Mouse (Mus musculus) CH12.LX (cell line): ENCODE results near the gene Slc1a7. TPM values are rescaled to one million over a fixed set of nuclear protein-coding genes. Genes with fewer than 3 reads are reported as not detected.

Experiments used
- DNase-seq: peaks from one replicate; pipeline ENCODE4 v3.0.0-alpha.2; 2013; ENCODE audit errors: extremely low read depth
- H3K27ac ChIP-seq: 2 replicates; pipeline ENCODE4 v1.5.1; 2012; ENCODE audit warnings: low read depth, mild to moderate bottlenecking, control low read depth, moderate library complexity; ENCODE audit not compliant: insufficient read depth
- H3K27me3 ChIP-seq: replicated peaks from 2 replicates; pipeline ENCODE3; 2012; ENCODE audit warnings: inconsistent platforms
- H3K36me3 ChIP-seq, 2 experiments: replicated peaks in 1 of 2; 2 replicates each; pipeline versions ENCODE3 to v1.6.1; 2012; ENCODE audit warnings: inconsistent platforms in 1 of 2, low read length in 1 of 2, mild to moderate bottlenecking in 1 of 2, mixed read lengths in 1 of 2, moderate library complexity in 1 of 2; ENCODE audit not compliant: control insufficient read depth in 1 of 2, insufficient read depth in 1 of 2
- H3K4me1 ChIP-seq, 2 experiments: 2 replicates each; pipeline ENCODE4 v1.6.1; 2012; ENCODE audit warnings: inconsistent platforms in 1 of 2, moderate library complexity in 1 of 2; ENCODE audit not compliant: insufficient read depth in 2 of 2, control insufficient read depth in 1 of 2
- H3K4me2 ChIP-seq: 2 replicates; pipeline ENCODE4 v1.6.1; 2012; ENCODE audit warnings: low read depth, mild to moderate bottlenecking, control low read depth; ENCODE audit not compliant: poor library complexity, insufficient read depth, severe bottlenecking
- H3K4me3 ChIP-seq, 3 experiments: fragments of 150-350 bp in 1 of 3; sonication (generic) in 1 of 3; replicated peaks in 1 of 3; 2 replicates each; pipeline versions ENCODE3 to v1.5.1; 2011 to 2012; ENCODE audit warnings: low read depth in 2 of 3, low read length in 2 of 3, mild to moderate bottlenecking in 2 of 3, moderate library complexity in 2 of 3, control low read depth in 1 of 3, improper control_type of control experiment in 1 of 3, inconsistent platforms in 1 of 3, mixed read lengths in 1 of 3; ENCODE audit not compliant: poor library complexity in 1 of 3
- H3K79me2 ChIP-seq: replicated peaks from 2 replicates; pipeline ENCODE4 v1.6.1; 2012; ENCODE audit warnings: mild to moderate bottlenecking, moderate library complexity; ENCODE audit not compliant: control insufficient read depth, poor library complexity, insufficient read depth, severe bottlenecking; ENCODE audit errors: extremely low read depth
- H3K9ac ChIP-seq: 2 replicates; pipeline ENCODE4 v1.6.1; 2012; ENCODE audit warnings: low read depth, mild to moderate bottlenecking, control low read depth, moderate library complexity; ENCODE audit not compliant: insufficient read depth
- H3K9me3 ChIP-seq: replicated peaks from 2 replicates; pipeline ENCODE3; 2012; ENCODE audit warnings: low read length, inconsistent platforms, mixed read lengths
- BHLHE40 ChIP-seq: IDR thresholded peaks from 2 replicates; pipeline ENCODE4 v1.6.1; 2011; ENCODE audit warnings: mild to moderate bottlenecking, low read depth, low read length, improper control_type of control experiment
- CHD2 ChIP-seq: IDR thresholded peaks from 2 replicates; pipeline ENCODE4 v1.6.1; 2011; ENCODE audit warnings: low read length, improper control_type of control experiment
- CTCF ChIP-seq, 2 experiments: IDR thresholded peaks in 1 of 2; conservative IDR thresholded peaks in 1 of 2; 2 replicates each; pipeline ENCODE4 v1.5.1; 2011 to 2012; ENCODE audit warnings: low read depth in 2 of 2, low read length in 2 of 2, improper control_type of control experiment in 1 of 2, inconsistent platforms in 1 of 2, mild to moderate bottlenecking in 1 of 2, moderate library complexity in 1 of 2
- E2F4 ChIP-seq: IDR thresholded peaks from 2 replicates; pipeline ENCODE4 v1.6.1; 2011; ENCODE audit warnings: low read depth, low read length, improper control_type of control experiment; ENCODE audit not compliant: insufficient replicate concordance
- ELF1 ChIP-seq: IDR thresholded peaks from 2 replicates; pipeline ENCODE4 v1.6.1; 2014; ENCODE audit warnings: low read depth, mild to moderate bottlenecking, inconsistent platforms, low read length, improper control_type of control experiment
- EP300 ChIP-seq: IDR thresholded peaks from 2 replicates; pipeline ENCODE4 v1.6.1; 2011; ENCODE audit warnings: low read length, improper control_type of control experiment
- JUND ChIP-seq: conservative IDR thresholded peaks from 2 replicates; pipeline ENCODE4 v1.6.1; 2011; ENCODE audit warnings: low read depth, low read length, improper control_type of control experiment
- KAT2A ChIP-seq: IDR thresholded peaks from 2 replicates; pipeline ENCODE4 v1.6.1; 2012; ENCODE audit warnings: low read length, improper control_type of control experiment, inconsistent platforms; ENCODE audit not compliant: insufficient replicate concordance
- MAFK ChIP-seq: IDR thresholded peaks from 2 replicates; pipeline ENCODE4 v1.6.1; 2011; ENCODE audit warnings: low read length, improper control_type of control experiment; ENCODE audit not compliant: insufficient replicate concordance
- MAZ ChIP-seq: IDR thresholded peaks from 2 replicates; pipeline ENCODE4 v1.6.1; 2012; ENCODE audit warnings: low read depth, mild to moderate bottlenecking, inconsistent platforms, low read length, improper control_type of control experiment, moderate library complexity
- MEF2A ChIP-seq: IDR thresholded peaks from 2 replicates; pipeline ENCODE4 v1.6.1; 2014; ENCODE audit warnings: low read depth, mild to moderate bottlenecking, inconsistent platforms, low read length, improper control_type of control experiment, borderline replicate concordance
- MXI1 ChIP-seq: IDR thresholded peaks from 2 replicates; pipeline ENCODE4 v1.6.1; 2011; ENCODE audit warnings: mild to moderate bottlenecking, low read depth, low read length, improper control_type of control experiment
- MYC ChIP-seq: IDR thresholded peaks from 2 replicates; pipeline ENCODE4 v1.6.1; 2011; ENCODE audit warnings: low read depth, mild to moderate bottlenecking, improper control_type of control experiment, low read length
- NELFE ChIP-seq: IDR thresholded peaks from 2 replicates; pipeline ENCODE4 v1.6.1; 2011; ENCODE audit warnings: low read depth, low read length, improper control_type of control experiment
- NRF1 ChIP-seq: IDR thresholded peaks from 2 replicates; pipeline ENCODE4 v1.6.1; 2014; ENCODE audit warnings: low read depth, mild to moderate bottlenecking, inconsistent platforms, low read length, improper control_type of control experiment, moderate library complexity
- PAX5 ChIP-seq: IDR thresholded peaks from 2 replicates; pipeline ENCODE4 v1.6.1; 2012; ENCODE audit warnings: low read length, inconsistent platforms, mixed read lengths
- POLR2A ChIP-seq: IDR thresholded peaks from 2 replicates; pipeline ENCODE4 v1.6.1; 2011; ENCODE audit warnings: low read depth, mild to moderate bottlenecking, improper control_type of control experiment, low read length
- RAD21 ChIP-seq: IDR thresholded peaks from 2 replicates; pipeline ENCODE4 v1.6.1; 2011; ENCODE audit warnings: low read depth, mild to moderate bottlenecking, low read length, improper control_type of control experiment, moderate library complexity
- RCOR1 ChIP-seq: conservative IDR thresholded peaks from 2 replicates; pipeline ENCODE4 v1.6.1; 2012; ENCODE audit warnings: low read depth, mild to moderate bottlenecking, inconsistent platforms, low read length, improper control_type of control experiment
- SIN3A ChIP-seq: IDR thresholded peaks from 2 replicates; pipeline ENCODE4 v1.6.1; 2012; ENCODE audit warnings: low read length, improper control_type of control experiment, inconsistent platforms
- SMC3 ChIP-seq: IDR thresholded peaks from 2 replicates; pipeline ENCODE4 v1.6.1; 2011; ENCODE audit warnings: low read depth, low read length, improper control_type of control experiment
- TBP ChIP-seq: conservative IDR thresholded peaks from 2 replicates; pipeline ENCODE4 v1.6.1; 2011; ENCODE audit warnings: low read depth, low read length, improper control_type of control experiment
- TCF12 ChIP-seq: IDR thresholded peaks from 2 replicates; pipeline ENCODE4 v1.6.1; 2014; ENCODE audit warnings: low read depth, mild to moderate bottlenecking, inconsistent platforms, low read length, improper control_type of control experiment
- USF1 ChIP-seq: IDR thresholded peaks from 2 replicates; pipeline ENCODE4 v1.6.1; 2014; ENCODE audit warnings: low read depth, mild to moderate bottlenecking, inconsistent platforms, low read length, improper control_type of control experiment
- USF2 ChIP-seq: conservative IDR thresholded peaks from 2 replicates; pipeline ENCODE4 v1.6.1; 2011; ENCODE audit warnings: low read depth, low read length, improper control_type of control experiment
- ZC3H11A ChIP-seq: IDR thresholded peaks from 2 replicates; pipeline ENCODE4 v1.6.1; 2012; ENCODE audit warnings: low read depth, mild to moderate bottlenecking, inconsistent platforms, low read length, improper control_type of control experiment
- ZNF384 ChIP-seq: IDR thresholded peaks from 2 replicates; pipeline ENCODE4 v1.6.1; 2012; ENCODE audit warnings: low read depth, low read length, improper control_type of control experiment, inconsistent platforms
- dilution Hi-C: fragments of 300-500 bp; cut with MboI; formaldehyde crosslinking; loops from 2 replicates; pipeline ENCODE4 v1.14.3; 2020; ENCODE audit warnings: low sequenced_read_pairs; ENCODE audit not compliant: extremely low pct_unique_long_range_greater_than_20kb, extremely low pct_ligation_motif_present
- in situ Hi-C: fragments of 300-500 bp; cut with MboI; formaldehyde crosslinking; loops from 3 replicates; pipeline ENCODE4 v1.14.3; 2019; ENCODE audit warnings: low sequenced_read_pairs, low pct_ligation_motif_present, low pct_unique_long_range_greater_than_20kb, mixed read lengths
- polyA plus RNA-seq: library from polyadenylated mRNA; unstranded; fragments of >175 nt; gene quantifications from 2 replicates; pipeline ENCODE4 v1.2.1, GENCODE M21; 2012; ENCODE audit warnings: low read depth; ENCODE audit not compliant: insufficient read length
- total RNA-seq, 2 experiments: library from RNA; depleted of rRNA; stranded (reverse); fragments of 300-350 nt in 1 of 2; fragments of >200 nt in 1 of 2; gene quantifications; 2 replicates each; pipeline ENCODE4 v1.2.3; 2012 to 2014

Slc1a7 gene
- total and polyA plus RNA-seq, 3 experiments = not detected

GRCm38 (mm10) chr4:108023186-108023585 is 55.1 kb downstream of the Slc1a7 start:
- Histone ChIP-seq H3K9me3 (no peaks in the 10 kb centered on the region), H3K4me3 (no peak overlapping the region), H3K27ac (no peak overlapping the region)
- in situ Hi-C loops = no loop called here
- TF ChIP-seq ZC3H11A (no peak), PAX5 (no peak), POLR2A (no peak), BHLHE40 (no peak), MAFK (no peak), ELF1 (no peak), USF1 (no peak), MXI1 (no peak), SMC3 (no peak), MEF2A (no peak), EP300 (no peak), ZNF384 (no peak), NRF1 (no peak), TBP (no peak), NELFE (no peak), KAT2A (no peak), RCOR1 (no peak), CHD2 (no peak), CTCF (conservative IDR thresholded peaks at IDR 0.05 in 1 of 2, IDR thresholded peaks at IDR 0.05 in 1 of 2; ENCODE audit: low read depth in 2 of 2, low read length in 2 of 2) (no peak)
- TF ChIP-seq, all 38 proteins: peak for 0
- Histone ChIP-seq H3K4me1 (peaks cover 3 to 19% of the 10 kb centered on the region in 2 experiments; a peak in 3 of 4 replicates), H3K79me2 (no peaks in the 10 kb centered on the region), H3K9ac (no peak overlapping the region), H3K27me3 (peaks cover 3% of the 10 kb centered on the region), H3K36me3 (no peaks in the 10 kb centered on the region), H3K4me2 (no peak overlapping the region)
- dilution Hi-C loops = no loop called here
- no peak for DNase-seq

GRCm38 (mm10) chr4:108024641-108025040 is 56.5 kb downstream of the Slc1a7 start:
- Histone ChIP-seq H3K79me2 (no peaks in the 10 kb centered on the region), H3K27me3 (peaks cover 8% of the 10 kb centered on the region), H3K9me3 (no peaks in the 10 kb centered on the region), H3K27ac (no peak overlapping the region), H3K4me1 (peaks cover 0 to 5% of the 10 kb centered on the region in 2 experiments; a peak in 2 of 4 replicates), H3K4me3 (no peak overlapping the region)
- dilution Hi-C loops = no loop called here
- no peak for DNase-seq
- no peak for TF ChIP-seq POLR2A
- no peak for TF ChIP-seq KAT2A
- no peak for TF ChIP-seq USF2
- TF ChIP-seq RAD21 = no peak
- TF ChIP-seq SIN3A = no peak
- TF ChIP-seq BHLHE40 = no peak
- TF ChIP-seq E2F4 = no peak
- TF ChIP-seq TCF12 = no peak
- no peak for TF ChIP-seq MAZ
- TF ChIP-seq JUND = no peak
- TF ChIP-seq MYC = no peak
- TF ChIP-seq, all 38 proteins: peak for 0
- H3K9ac ChIP-seq = no peak overlapping the region
- H3K36me3 ChIP-seq = no peaks in the 10 kb centered on the region
- in situ Hi-C loops = no loop called here
- H3K4me2 ChIP-seq = no peak overlapping the region
